Comparison of ENCODE assay signal across 9 mouse cellular contexts in genomic region chr5:65181794-65182169, GRCm38 (mm10). TPM values are rescaled to one million over a fixed set of nuclear protein-coding genes. Genes with fewer than 3 reads are reported as not detected.
A peak's percentile ranks its signal among the peaks of the same experiment; 100 is the strongest.
DNase-seq lines count a peak whose midpoint lies in the region; ATAC-seq lines count a peak whose summit lies in the region.
"Had no signal": no experiment of that assay in that cellular context is flagged by ENCODE, and none has a peak within 500 bp of the region (broad histone marks: within the 10 kb centered on the region; RNA-seq: fewer than 3 reads in every experiment).

No protein-coding gene starts in this region.

- no peak overlapping the region for H3K27ac ChIP-seq in embryonic facial prominence, embryonic 12.5 days
- H3K27ac ChIP-seq in embryonic facial prominence, embryonic 10.5 days (replicated peaks) = no peak overlapping the region
- H3K27ac ChIP-seq in heart, embryonic 16.5 days (ENCODE audit: low read length) = peak overlapping the region; percentile 83
- 0 out of 2 replicates have a peak overlapping the region, but pooled peaks have one; percentile 33 for H3K27ac ChIP-seq in embryonic facial prominence, embryonic 13.5 days
- H3K27ac ChIP-seq in hindbrain, embryonic 15.5 days (replicated peaks) = peak overlapping the region; percentile 61
- H3K27ac ChIP-seq: kidney, embryonic 15.5 days had no signal

- H3K36me3 ChIP-seq in embryonic facial prominence, embryonic 12.5 days = no peaks in the 10 kb centered on the region
- H3K36me3 ChIP-seq in embryonic facial prominence, embryonic 10.5 days (replicated peaks) = no peaks in the 10 kb centered on the region
- H3K36me3 ChIP-seq in heart, embryonic 16.5 days (ENCODE audit: control insufficient read depth, insufficient read depth) = no peaks in the 10 kb centered on the region
- no peaks in the 10 kb centered on the region for H3K36me3 ChIP-seq in embryonic facial prominence, embryonic 13.5 days
- no peaks in the 10 kb centered on the region for H3K36me3 ChIP-seq in hindbrain, embryonic 15.5 days
- H3K36me3 ChIP-seq: kidney, embryonic 15.5 days had no signal

- peaks cover 12% of the 10 kb centered on the region; the same call in 1 of the 2 replicates for H3K4me1 ChIP-seq in embryonic facial prominence, embryonic 12.5 days
- no peaks in the 10 kb centered on the region for H3K4me1 ChIP-seq in embryonic facial prominence, embryonic 10.5 days
- peaks cover 27% of the 10 kb centered on the region for H3K4me1 ChIP-seq in heart, embryonic 16.5 days (ENCODE audit: control insufficient read depth, insufficient read depth, low read length)
- H3K4me1 ChIP-seq in embryonic facial prominence, embryonic 13.5 days = peaks cover 16% of the 10 kb centered on the region
- peaks cover 21% of the 10 kb centered on the region for H3K4me1 ChIP-seq in hindbrain, embryonic 15.5 days (replicated peaks)

- H3K27me3 ChIP-seq in embryonic facial prominence, embryonic 12.5 days = no peaks in the 10 kb centered on the region
- H3K27me3 ChIP-seq in embryonic facial prominence, embryonic 10.5 days (replicated peaks; ENCODE audit: low read depth, poor library complexity, severe bottlenecking) = no peaks in the 10 kb centered on the region
- H3K27me3 ChIP-seq in heart, embryonic 16.5 days (ENCODE audit: control insufficient read depth, insufficient read depth, low read length) = no peaks in the 10 kb centered on the region
- no peaks in the 10 kb centered on the region for H3K27me3 ChIP-seq in embryonic facial prominence, embryonic 13.5 days
- no peaks in the 10 kb centered on the region for H3K27me3 ChIP-seq in hindbrain, embryonic 15.5 days
- H3K27me3 ChIP-seq: kidney, embryonic 15.5 days had no signal

- H3K4me2 ChIP-seq in embryonic facial prominence, embryonic 12.5 days (replicated peaks) = no peak overlapping the region
- peak overlapping the region; percentile 58 for H3K4me2 ChIP-seq in heart, embryonic 16.5 days (ENCODE audit: low read depth, low read length)
- no peak overlapping the region for H3K4me2 ChIP-seq in embryonic facial prominence, embryonic 13.5 days
- H3K4me2 ChIP-seq in hindbrain, embryonic 15.5 days = no peak overlapping the region
- H3K4me2 ChIP-seq: kidney, embryonic 15.5 days had no signal

- no peak overlapping the region for H3K4me3 ChIP-seq in embryonic facial prominence, embryonic 12.5 days
- no peak overlapping the region for H3K4me3 ChIP-seq in embryonic facial prominence, embryonic 10.5 days
- no peak overlapping the region for H3K4me3 ChIP-seq in heart, embryonic 16.5 days (ENCODE audit: low read length)
- H3K4me3 ChIP-seq in embryonic facial prominence, embryonic 13.5 days = no peak overlapping the region
- H3K4me3 ChIP-seq in hindbrain, embryonic 15.5 days = no peak overlapping the region
- H3K4me3 ChIP-seq: kidney, embryonic 15.5 days had no signal

- H3K9me3 ChIP-seq in embryonic facial prominence, embryonic 12.5 days = no peaks in the 10 kb centered on the region
- H3K9me3 ChIP-seq in embryonic facial prominence, embryonic 10.5 days = no peaks in the 10 kb centered on the region
- no peaks in the 10 kb centered on the region for H3K9me3 ChIP-seq in heart, embryonic 16.5 days (replicated peaks; ENCODE audit: control insufficient read depth, low read length)
- no peaks in the 10 kb centered on the region for H3K9me3 ChIP-seq in embryonic facial prominence, embryonic 13.5 days
- no peaks in the 10 kb centered on the region for H3K9me3 ChIP-seq in hindbrain, embryonic 15.5 days
- H3K9me3 ChIP-seq: kidney, embryonic 15.5 days had no signal

- ATAC-seq in embryonic facial prominence, embryonic 12.5 days (ENCODE audit: insufficient number of reproducible peaks, insufficient read depth, low FRiP score, low TSS enrichment) = peak; percentile 47; the same call in 1 of the 2 replicates
- peak; percentile 43 for ATAC-seq in heart, embryonic 16.5 days (replicated peaks; ENCODE audit: extremely low read depth, insufficient read depth, low FRiP score)
- ATAC-seq in embryonic facial prominence, embryonic 13.5 days (ENCODE audit: insufficient number of reproducible peaks, insufficient read depth, low FRiP score, low TSS enrichment, low read depth) = no peak
- ATAC-seq in hindbrain, embryonic 15.5 days (ENCODE audit: low FRiP score, low read depth) = peak; percentile 71; the same call in 1 of the 2 replicates

- 83% methylated on average over 4 of the region's 4 CpGs for WGBS in embryonic facial prominence, embryonic 12.5 days
- WGBS in embryonic facial prominence, embryonic 10.5 days = 82% methylated on average over 4 of the region's 4 CpGs
- 43% methylated on average over 4 of the region's 4 CpGs for WGBS in heart, embryonic 16.5 days
- WGBS in embryonic facial prominence, embryonic 13.5 days = 74% methylated on average over 4 of the region's 4 CpGs
- WGBS in hindbrain, embryonic 15.5 days = 78% methylated on average over 4 of the region's 4 CpGs

- intact Hi-C loops in heart, postnatal 25 days (cut with DNase I) = no loop called here

- no peak overlapping the region for H3K9ac ChIP-seq in embryonic facial prominence, embryonic 12.5 days
- H3K9ac ChIP-seq in heart, embryonic 16.5 days (ENCODE audit: low read length) = peak overlapping the region; percentile 59; the same call in 1 of the 2 replicates
- no peak overlapping the region for H3K9ac ChIP-seq in embryonic facial prominence, embryonic 13.5 days
- no peak overlapping the region for H3K9ac ChIP-seq in hindbrain, embryonic 15.5 days
- H3K9ac ChIP-seq: kidney, embryonic 15.5 days had no signal

- no peak for DNase-seq in embryonic facial prominence, embryonic 10.5 days (ENCODE audit: low spot score)
- DNase-seq in heart, postnatal 25 days (ENCODE audit: low spot score) = no peak
- DNase-seq in ovary, adult 18-20 months (ENCODE audit: low spot score) = no peak
- DNase-seq in ovary, postnatal 36 days (ENCODE audit: low spot score) = no peak

RNA-seq across cellular contexts. Expression of gene Wdr19, which starts 17.7 kb away (rescaled TPM):
- 12.2 and 13.2 TPM in 2 replicates for polyA plus RNA-seq in embryonic facial prominence, embryonic 12.5 days (2016; fragmentation: Nextera tagmentation; extraction: Ambion mirVana)
- 11.1 and 12.1 TPM in 2 replicates for polyA plus RNA-seq in embryonic facial prominence, embryonic 10.5 days (2016; fragmentation: Nextera tagmentation; extraction: Ambion mirVana)
- 5.0 and 5.6 TPM in 2 replicates for polyA plus RNA-seq in heart, embryonic 16.5 days (2015; fragmentation: Nextera tagmentation; extraction: Ambion mirVana)
- 1 to 10 TPM; 2.1 TPM for total RNA-seq in heart, postnatal 25 days (2021)
- polyA plus RNA-seq in embryonic facial prominence, embryonic 13.5 days (2015; fragmentation: Nextera tagmentation; extraction: Ambion mirVana) = 10.8 and 12.9 TPM in 2 replicates
- polyA plus RNA-seq in hindbrain, embryonic 15.5 days (2015; fragmentation: Nextera tagmentation; extraction: Ambion mirVana) = 11.8 and 13.3 TPM in 2 replicates

Comparison
In these comparisons a context has a peak if more than half of its experiments do, and no peak if none do; other contexts are left out.
1. H3K27ac ChIP-seq: peak in heart, embryonic 16.5 days (single experiment), embryonic facial prominence, embryonic 13.5 days (single experiment) and hindbrain, embryonic 15.5 days (single experiment); none in embryonic facial prominence, embryonic 12.5 days (single experiment) and embryonic facial prominence, embryonic 10.5 days (single experiment).